Mouse (Mus musculus): ENCODE results near the gene Resp18. TPM values are rescaled to one million over a fixed set of nuclear protein-coding genes. Genes with fewer than 3 reads are reported as not detected.
"Not testable (repeated sequence)": the region's sequence is repeated elsewhere in the genome, so short reads cannot be mapped to it uniquely, and the experiment has no call there.

Gene Resp18
- polyA plus RNA-seq, 1 experiment from 2014 or later, result not detected

DNA sequence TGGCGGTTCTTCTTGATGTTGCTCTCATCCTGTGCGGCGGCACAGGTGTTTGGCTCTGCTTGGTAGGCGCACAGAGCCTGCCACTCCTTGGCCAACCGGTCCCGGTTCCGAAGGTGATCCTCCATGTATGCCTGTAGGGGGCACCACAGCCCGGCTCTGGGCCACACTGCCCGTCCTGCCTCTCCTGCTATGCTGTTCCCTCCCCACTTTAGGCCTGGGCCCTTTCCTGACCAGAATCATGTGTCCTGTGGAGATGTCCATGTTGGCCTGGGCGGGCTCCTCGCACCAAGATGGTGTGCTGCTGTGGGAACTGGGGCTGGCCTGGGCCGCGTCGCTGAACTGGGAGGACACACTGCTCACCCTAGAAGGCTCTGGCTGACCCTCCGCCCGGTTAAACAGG is 25.2 kb downstream of the Resp18 start:
- no peaks in the 10 kb centered on the region for H3K36me3 ChIP-seq (ENCODE audit: inconsistent target)
- WGBS (ENCODE audit: missing documents), result 89% methylated on average over 16 of the region's 16 CpGs
- H3K27ac ChIP-seq, result no peak overlapping the region
- H3K79me2 ChIP-seq (ENCODE audit: inconsistent target), result no peaks in the 10 kb centered on the region
- H3K4me3 ChIP-seq (ENCODE audit: inconsistent target), result no peak overlapping the region

DNA sequence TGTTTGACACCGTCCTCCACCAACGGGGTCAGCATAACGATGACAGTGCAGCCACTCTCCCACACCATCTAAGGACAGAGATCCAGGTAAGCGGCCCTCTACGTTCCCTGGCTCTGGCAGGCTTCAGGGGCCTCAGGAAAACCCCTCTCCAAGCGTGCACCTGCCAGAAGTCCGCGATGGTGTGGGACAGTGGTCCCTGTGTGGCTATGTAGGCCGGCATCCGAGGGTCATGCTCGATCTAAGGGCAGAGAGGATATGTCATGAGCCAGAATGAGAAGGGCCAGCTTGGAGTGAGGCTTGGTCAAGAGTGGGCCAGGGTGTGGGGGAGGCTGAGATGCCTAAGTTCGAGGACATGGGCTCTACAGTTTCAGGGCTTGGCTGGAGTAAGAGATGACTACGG is 25.9 kb downstream of the Resp18 start:
- Histone ChIP-seq H3K36me3 (ENCODE audit: inconsistent target) (no peaks in the 10 kb centered on the region), H3K79me2 (ENCODE audit: inconsistent target) (no peaks in the 10 kb centered on the region), H3K27ac (no peak overlapping the region), H3K4me3 (ENCODE audit: inconsistent target) (no peak overlapping the region)
- 86% methylated on average over 13 of the region's 13 CpGs for WGBS (ENCODE audit: missing documents)

DNA sequence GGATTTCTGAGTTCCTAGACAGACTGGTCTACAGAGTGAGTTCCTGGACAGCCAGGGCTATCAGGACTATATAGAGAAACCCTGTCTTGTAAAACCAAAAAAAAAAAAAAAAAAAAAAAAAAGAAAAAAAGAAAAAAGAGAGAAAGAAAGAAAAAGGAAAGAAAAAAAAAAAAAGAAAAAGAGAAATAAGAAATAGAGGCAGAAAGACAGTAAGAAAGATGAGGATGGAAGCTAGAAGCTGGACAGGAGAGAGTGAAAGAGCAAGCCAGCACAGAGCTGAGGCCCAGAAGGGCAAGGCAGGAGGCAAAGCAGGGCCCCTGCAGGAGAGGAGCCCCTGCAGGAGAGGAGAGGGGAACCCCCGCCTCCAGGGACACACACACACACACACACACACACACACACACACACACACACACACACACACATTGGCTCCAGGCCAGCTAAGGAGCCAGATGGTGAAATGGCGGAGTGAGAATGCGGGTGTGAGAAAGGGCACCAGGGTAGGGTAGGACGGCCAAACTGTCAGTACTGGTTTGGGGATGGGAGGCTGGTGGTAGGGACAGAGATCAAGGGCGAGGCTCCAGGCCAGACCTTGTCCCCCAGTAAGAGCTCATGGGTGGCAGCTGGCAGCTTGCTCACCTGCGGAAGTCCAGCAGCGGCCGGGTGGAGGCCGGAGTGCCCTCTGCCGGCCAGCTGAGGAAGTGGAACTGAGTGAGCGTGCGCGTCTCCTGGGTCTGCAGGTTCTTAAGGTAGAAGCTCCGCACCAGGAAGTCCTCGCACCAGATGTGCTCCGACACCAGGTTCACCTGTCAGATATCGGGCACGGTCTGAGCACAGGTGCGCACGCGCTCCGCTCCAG is 26.9 kb downstream of the Resp18 start:
- Histone ChIP-seq H3K36me3 (ENCODE audit: inconsistent target) (no peaks in the 10 kb centered on the region), H3K4me3 (ENCODE audit: inconsistent target) (no peak overlapping the region)
- 6% methylated on average over 21 of the region's 22 CpGs for WGBS (ENCODE audit: missing documents)

DNA sequence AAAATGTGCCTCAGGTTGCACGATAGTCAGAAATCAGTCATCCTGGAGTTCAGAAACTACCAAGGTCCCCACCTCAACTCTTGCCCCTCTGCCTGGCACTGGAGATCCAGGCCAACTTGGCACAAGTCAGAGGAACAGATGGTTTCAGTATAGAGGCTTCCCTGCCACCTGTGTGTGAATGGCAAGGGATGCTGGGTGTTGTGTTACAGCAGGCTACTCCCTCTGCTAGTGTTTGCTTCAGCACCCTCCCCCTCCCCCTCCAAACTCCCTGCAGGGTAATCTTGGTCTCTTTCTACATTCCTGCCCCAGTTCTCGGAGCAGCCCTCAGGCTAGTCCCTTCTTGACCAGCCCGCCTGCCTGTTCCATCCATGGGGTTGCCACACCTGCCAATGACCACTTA is 27.7 kb downstream of the Resp18 start:
- no peaks in the 10 kb centered on the region for H3K79me2 ChIP-seq (ENCODE audit: inconsistent target)
- WGBS (ENCODE audit: missing documents), result 93% methylated on average over 3 of the region's 3 CpGs
- H3K4me3 ChIP-seq (ENCODE audit: inconsistent target), result no peak overlapping the region
- H3K27ac ChIP-seq, result no peak overlapping the region
- H3K36me3 ChIP-seq (ENCODE audit: inconsistent target), result no peaks in the 10 kb centered on the region

More for the DNA sequence above, 26.9 kb downstream of the Resp18 start:
- no peaks in the 10 kb centered on the region for H3K79me2 ChIP-seq (ENCODE audit: inconsistent target)
- no peak overlapping the region for H3K27ac ChIP-seq

DNA sequence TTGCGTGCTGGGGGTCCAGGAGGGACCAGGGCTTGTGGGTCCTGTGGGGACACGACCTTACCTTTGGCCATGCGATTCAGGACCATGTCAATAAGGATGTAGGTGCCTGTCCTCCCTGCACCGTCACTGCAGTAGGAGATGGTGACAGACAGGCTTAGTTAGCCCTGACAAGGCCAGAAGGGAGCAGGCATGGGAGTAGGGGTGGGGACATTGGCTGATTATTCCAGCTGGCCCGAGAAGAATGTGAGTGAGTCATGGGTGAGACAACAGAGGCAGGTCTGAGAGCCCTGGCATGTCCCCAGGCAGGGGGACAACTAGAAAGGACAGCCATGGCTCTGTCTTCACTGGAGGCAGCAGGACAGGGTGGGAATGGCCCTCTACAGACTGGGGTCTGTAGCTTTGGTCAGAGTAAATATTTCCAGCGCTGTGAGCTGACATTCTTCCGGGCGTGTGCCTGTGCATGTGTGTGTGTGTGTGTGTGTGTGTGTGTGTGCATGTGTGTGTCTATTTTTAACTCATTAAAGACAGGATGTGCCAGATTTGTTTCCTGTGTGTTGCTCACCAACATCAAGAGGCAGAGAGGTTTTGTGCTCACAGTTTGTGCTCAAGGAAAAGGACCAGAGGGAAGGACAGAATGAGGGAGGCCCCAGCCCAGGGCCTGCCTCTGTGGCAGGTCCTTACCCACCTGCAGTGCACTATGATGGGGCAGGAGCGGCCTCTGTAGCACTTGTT is 30.0 kb downstream of the Resp18 start:
- 66% methylated on average over 9 of the region's 9 CpGs for WGBS (ENCODE audit: missing documents)
- H3K27ac ChIP-seq, result no peak overlapping the region

DNA sequence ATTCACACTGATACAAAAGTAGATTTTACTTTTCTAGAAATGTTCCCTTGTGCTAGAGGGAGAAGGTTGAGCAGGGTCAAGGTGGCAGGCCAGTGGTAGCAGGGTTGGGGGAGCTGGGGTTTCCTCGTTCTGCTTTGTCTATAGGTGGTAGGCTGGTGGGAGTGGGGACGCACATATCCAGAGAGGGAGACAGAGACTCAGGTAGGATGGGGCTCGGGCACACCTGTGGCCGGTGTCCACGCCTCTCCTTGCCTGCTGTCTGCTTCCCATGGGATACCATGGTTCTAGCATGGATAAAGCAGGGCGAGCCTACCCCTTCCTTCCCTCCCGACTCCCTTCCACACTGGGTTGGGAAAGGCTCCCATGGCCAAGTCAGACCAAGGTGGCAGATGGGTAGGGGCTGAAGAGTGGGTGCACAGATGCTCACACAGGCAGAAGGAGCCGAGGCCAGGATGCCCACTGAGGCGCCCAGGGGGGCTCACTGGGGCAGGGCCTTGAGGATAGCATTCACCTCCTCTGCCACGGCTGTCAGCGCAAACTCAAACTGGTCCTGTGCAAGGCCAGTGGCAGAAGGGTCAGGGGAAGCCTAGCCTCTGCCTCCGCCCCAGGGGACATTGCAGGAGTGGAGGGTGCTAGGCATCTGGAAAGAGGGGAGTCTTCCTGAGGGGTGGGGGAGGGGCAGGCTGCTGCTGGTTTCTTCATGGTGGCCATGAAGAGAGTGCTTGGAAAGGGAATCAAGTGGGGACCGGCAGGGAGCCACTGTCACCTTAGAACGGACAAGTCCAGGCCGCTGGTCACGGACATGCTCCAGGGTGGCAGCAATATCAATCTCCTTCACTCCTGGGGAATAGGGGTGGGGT is 30.9 kb downstream of the Resp18 start:
- no peaks in the 10 kb centered on the region for H3K79me2 ChIP-seq (ENCODE audit: inconsistent target)
- 95% methylated on average over 15 of the region's 16 CpGs for WGBS (ENCODE audit: missing documents)
- H3K27ac ChIP-seq, result no peak overlapping the region
- no peaks in the 10 kb centered on the region for H3K36me3 ChIP-seq (ENCODE audit: inconsistent target)
- H3K4me3 ChIP-seq (ENCODE audit: inconsistent target), result no peak overlapping the region

More for the DNA sequence above, 30.0 kb downstream of the Resp18 start:
- Histone ChIP-seq H3K36me3 (ENCODE audit: inconsistent target) (no peaks in the 10 kb centered on the region), H3K4me3 (ENCODE audit: inconsistent target) (no peak overlapping the region), H3K79me2 (ENCODE audit: inconsistent target) (no peaks in the 10 kb centered on the region)

DNA sequence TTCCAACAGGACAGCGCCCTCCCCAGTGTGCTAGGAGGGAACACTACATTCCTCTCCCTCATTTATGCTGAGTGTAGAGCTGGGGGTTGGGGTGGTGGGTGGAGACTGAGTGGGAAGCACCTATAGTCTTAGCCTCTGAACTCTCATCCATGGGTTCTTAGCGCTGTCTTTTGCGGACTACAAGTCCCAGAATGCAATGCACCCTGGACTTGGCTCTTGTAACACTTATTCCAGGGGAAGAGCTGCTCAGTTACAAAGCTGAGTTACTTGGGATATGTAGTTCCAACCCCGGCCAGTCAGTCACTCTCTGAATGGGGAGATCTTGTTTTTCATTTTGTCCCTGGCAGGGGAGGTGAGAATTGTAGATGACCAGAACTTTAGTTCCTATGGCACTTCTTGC is 33.4 kb downstream of the Resp18 start:
- Histone ChIP-seq H3K27ac (no peak overlapping the region), H3K36me3 (ENCODE audit: inconsistent target) (no peaks in the 10 kb centered on the region), H3K79me2 (ENCODE audit: inconsistent target) (no peaks in the 10 kb centered on the region), H3K4me3 (ENCODE audit: inconsistent target) (no peak overlapping the region)
- 48% methylated on average over 3 of the region's 4 CpGs for WGBS (ENCODE audit: missing documents)

DNA sequence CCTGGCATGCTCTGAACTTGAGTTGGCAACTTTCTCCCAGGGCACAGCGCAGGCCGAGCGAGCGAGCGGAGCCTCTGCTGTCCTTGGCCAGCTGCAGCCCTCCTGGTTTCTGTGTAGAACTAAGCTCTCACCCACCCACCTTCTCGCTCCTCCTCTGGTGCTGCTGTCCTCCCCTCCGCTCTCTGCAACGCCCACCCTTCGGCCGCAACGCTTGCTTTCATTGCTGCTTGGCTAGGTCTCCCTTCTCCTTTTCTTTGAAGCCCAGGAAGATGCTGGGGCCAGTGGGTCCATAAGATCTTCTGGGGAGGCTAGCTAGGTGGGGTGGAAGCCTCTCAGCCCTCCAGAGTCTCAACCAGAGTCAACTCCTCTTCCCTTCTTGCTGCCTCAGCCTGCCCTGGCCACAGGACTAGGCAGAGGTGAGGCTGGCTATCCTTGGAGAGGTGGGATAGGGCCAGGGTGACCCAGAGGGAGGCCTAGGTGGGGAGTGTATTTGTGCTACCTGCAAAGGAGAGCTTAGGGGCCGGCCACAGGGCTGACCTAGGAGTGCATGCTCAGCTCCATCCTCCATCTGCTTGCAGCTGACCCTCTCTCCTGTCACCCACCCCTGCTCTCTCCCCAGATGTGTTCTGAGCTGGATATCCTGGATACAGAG is 33.9 kb downstream of the Resp18 start:
- Histone ChIP-seq H3K27ac (no peak overlapping the region), H3K36me3 (ENCODE audit: inconsistent target) (no peaks in the 10 kb centered on the region), H3K79me2 (ENCODE audit: inconsistent target) (no peaks in the 10 kb centered on the region), H3K4me3 (ENCODE audit: inconsistent target) (no peak overlapping the region)
- WGBS (ENCODE audit: missing documents), result 94% methylated on average over 10 of the region's 12 CpGs

DNA sequence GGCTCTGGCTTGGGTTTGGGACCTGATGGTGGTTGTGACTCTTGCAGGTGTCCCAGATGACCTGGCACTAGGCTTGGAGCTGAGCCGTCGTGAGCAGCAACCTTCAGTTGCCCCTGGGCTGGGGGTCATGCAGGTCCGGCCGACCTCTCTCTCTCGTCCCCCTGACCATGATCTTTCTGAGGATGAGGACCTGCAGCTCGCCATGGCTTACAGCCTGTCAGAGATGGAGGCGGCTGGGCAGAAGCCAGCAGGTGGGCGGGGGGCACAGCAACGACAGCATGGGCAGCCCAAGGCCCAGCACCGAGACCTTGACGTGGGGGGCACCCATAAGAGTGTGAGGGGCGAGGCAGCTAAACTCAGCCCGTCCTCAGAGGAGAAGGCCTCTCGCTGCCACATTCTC is 34.8 kb downstream of the Resp18 start:
- WGBS (ENCODE audit: missing documents), result 98% methylated on average over 14 of the region's 14 CpGs
- Histone ChIP-seq H3K79me2 (ENCODE audit: inconsistent target) (no peaks in the 10 kb centered on the region), H3K4me3 (ENCODE audit: inconsistent target) (no peak overlapping the region), H3K36me3 (ENCODE audit: inconsistent target) (no peaks in the 10 kb centered on the region), H3K27ac (no peak overlapping the region)

DNA sequence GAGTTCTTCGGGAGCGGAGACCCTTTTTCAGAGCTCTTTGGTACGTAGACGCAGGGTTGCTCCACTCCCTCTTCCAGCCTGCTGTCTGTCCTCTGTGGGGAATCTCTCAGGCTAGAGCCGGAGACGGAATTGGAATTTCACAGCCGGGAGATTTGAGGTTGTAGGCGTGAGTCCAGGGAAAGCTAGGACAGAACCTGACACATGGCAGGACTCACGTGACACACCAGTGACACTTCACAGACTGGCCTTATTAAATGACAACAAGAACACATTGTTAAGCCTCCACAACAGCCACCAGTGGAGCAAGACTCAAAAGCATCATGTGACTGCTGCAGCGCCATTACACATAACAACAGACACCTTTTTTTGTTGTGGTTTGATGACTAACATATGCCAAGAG is 38.6 kb downstream of the Resp18 start:
- Histone ChIP-seq H3K79me2 (ENCODE audit: inconsistent target) (no peaks in the 10 kb centered on the region), H3K36me3 (ENCODE audit: inconsistent target) (no peaks in the 10 kb centered on the region), H3K4me3 (ENCODE audit: inconsistent target) (no peak overlapping the region), H3K27ac (no peak overlapping the region)
- WGBS (ENCODE audit: missing documents), result 92% methylated on average over 10 of the region's 10 CpGs

DNA sequence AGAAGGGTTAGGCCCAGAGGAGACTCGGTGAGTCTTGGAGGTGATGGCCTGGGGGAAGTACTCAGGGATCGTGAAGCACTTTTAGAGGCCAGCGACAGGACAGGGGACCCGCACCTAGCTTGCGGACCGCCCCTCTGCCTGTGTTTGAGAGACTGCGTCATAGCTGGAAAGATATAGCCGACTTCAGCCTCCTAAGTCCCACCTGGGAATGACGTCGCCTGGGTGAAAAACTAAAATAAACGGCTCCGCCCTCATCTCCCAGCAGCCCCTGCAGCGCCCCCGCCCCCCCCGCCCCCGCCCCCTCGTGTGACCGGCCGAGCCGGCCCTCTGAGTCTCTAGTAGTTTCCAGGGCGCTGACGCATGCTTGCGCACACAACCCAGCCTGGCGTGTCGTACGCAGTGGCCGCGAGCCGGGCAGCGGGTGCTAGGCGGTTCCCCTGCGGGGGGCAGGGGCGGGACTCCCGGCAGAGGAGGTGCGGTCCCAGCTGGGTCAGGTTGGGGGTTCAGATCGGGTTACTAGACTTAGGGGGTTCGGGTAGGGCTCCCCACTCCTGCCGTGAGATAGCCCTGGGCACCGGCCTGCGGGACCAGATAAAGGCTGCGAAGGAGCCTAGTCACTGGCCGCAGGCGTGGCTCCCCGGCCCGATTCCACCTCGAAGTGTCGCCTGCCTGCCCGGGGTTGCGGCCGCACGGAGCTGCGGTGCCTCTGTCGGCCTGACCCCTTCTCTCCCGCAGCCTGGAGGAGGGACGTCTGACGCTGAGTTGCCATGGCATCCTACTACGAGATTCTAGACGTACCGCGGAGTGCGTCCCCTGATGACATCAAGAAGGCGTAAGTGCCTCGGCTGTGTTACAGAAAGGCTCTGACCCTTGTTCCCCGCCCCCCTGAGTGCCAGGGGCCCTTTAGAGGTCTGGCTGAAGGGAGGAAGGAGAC is 41.8 kb downstream of the Resp18 start, which contains the start of gene Dnajb2:
Dnajb2 (plus strand) TSS at position 290 of the 934 bp plus-strand sequence.
- H3K36me3 ChIP-seq (ENCODE audit: inconsistent target), result no peaks in the 10 kb centered on the region
- peak within 1 kb of the TSS; percentile 41 for H3K4me3 ChIP-seq (ENCODE audit: inconsistent target)
- H3K79me2 ChIP-seq (ENCODE audit: inconsistent target), result no peaks in the 10 kb centered on the region
- H3K27ac ChIP-seq, result no peak within 1 kb of the TSS
- WGBS (ENCODE audit: missing documents), result 1% methylated on average over 61 of the region's 64 CpGs

DNA sequence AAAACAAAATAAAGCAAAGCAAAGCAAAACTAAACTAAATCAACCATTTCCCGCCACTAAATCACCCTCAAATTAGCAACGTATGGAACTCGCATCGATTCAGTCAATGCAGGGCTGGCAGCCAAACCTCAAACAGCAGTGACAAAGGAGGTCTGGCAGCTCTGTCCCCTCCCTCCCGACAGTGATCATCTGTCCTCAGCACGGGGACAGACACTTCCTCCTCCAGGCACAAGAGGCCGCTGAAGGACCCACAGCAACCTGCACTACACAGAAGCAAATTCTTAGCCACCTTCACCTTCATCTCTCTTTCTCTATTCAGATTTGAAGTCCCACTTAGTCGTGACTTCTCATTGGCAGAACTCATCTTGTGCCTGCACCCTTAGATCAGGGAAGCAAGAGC is 43.6 kb downstream of the Resp18 start:
- H3K36me3 ChIP-seq (ENCODE audit: inconsistent target), result no peaks in the 10 kb centered on the region
- H3K27ac ChIP-seq, result no peak overlapping the region
- H3K4me3 ChIP-seq (ENCODE audit: inconsistent target), result no peak overlapping the region
- under 1% methylated on average over 8 of the region's 8 CpGs for WGBS (ENCODE audit: missing documents)
- H3K79me2 ChIP-seq (ENCODE audit: inconsistent target), result no peaks in the 10 kb centered on the region

DNA sequence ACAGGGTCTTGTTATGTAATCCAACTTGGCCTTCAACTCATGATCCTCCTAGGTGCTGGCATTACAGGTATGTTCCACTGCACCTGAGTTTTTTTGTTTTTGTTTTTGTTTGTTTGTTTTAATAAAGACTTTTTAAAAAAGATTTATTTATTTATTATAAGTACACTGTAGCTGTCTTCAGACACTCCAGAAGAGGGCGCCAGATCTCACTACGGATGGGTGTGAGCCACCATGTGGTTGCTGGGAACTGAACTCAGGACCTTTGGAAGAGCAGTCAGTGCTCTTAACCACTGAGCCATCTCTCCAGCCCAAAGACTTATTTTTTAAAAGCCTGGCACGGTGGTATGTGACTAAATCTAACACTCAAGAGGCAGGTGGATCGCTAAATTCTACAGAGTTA is 45.7 kb downstream of the Resp18 start:
- H3K36me3 ChIP-seq (ENCODE audit: inconsistent target); H3K79me2 ChIP-seq (ENCODE audit: inconsistent target); H3K4me3 ChIP-seq (ENCODE audit: inconsistent target); H3K27ac ChIP-seq: not testable (repeated sequence)
- 85% methylated on average over 4 of the region's 4 CpGs for WGBS (ENCODE audit: missing documents)
